Mouse (Mus musculus) embryonic facial prominence, embryonic 11.5 days (tissue): ENCODE data around the gene Btf3. TPM values are rescaled to one million over a fixed set of nuclear protein-coding genes. Genes with fewer than 3 reads are reported as not detected.

Experiments used
- ATAC-seq: fragments of 200-750 bp; cut with Nextera tagmentation; replicated peaks from 2 replicates; pipeline ENCODE4 v1.8.0; 2017; ENCODE audit warnings: low read depth; ENCODE audit not compliant: insufficient number of reproducible peaks, low FRiP score, low TSS enrichment
- DNase-seq: peaks from one replicate; pipeline ENCODE4 v3.0.0-alpha.2; 2015; ENCODE audit warnings: low spot score
- H3K27ac ChIP-seq: fragments of 300-500 bp; sonication (generic); replicated peaks from 2 replicates; pipeline ENCODE4 v1.5.1; 2014; ENCODE audit warnings: mild to moderate bottlenecking, low read depth, low read length, control low read depth
- H3K27me3 ChIP-seq: fragments of 300-500 bp; sonication (generic); 2 replicates; pipeline ENCODE4 v1.6.1; 2014; ENCODE audit warnings: mild to moderate bottlenecking, low read length, moderate library complexity, mixed read lengths; ENCODE audit not compliant: control insufficient read depth, insufficient read depth
- H3K36me3 ChIP-seq: fragments of 300-500 bp; sonication (generic); replicated peaks from 2 replicates; pipeline ENCODE4 v1.6.1; 2014; ENCODE audit warnings: low read depth, mild to moderate bottlenecking, low read length, moderate library complexity, mixed read lengths; ENCODE audit not compliant: control insufficient read depth, insufficient read depth
- H3K4me1 ChIP-seq: fragments of 300-500 bp; sonication (generic); 2 replicates; pipeline ENCODE4 v1.6.1; 2014; ENCODE audit warnings: low read length, mixed read lengths; ENCODE audit not compliant: control insufficient read depth, insufficient read depth
- H3K4me2 ChIP-seq: fragments of 300-500 bp; sonication (generic); 2 replicates; pipeline ENCODE4 v1.6.1; 2014; ENCODE audit warnings: low read depth, mild to moderate bottlenecking, control low read depth, low read length, moderate library complexity
- H3K4me3 ChIP-seq: fragments of 300-500 bp; sonication (generic); 2 replicates; pipeline ENCODE4 v1.5.1; 2014; ENCODE audit warnings: low read depth, low read length, control low read depth
- H3K9ac ChIP-seq: fragments of 300-500 bp; sonication (generic); replicated peaks from 2 replicates; pipeline ENCODE4 v1.6.1; 2014; ENCODE audit warnings: mild to moderate bottlenecking, control low read depth, low read length
- H3K9me3 ChIP-seq: fragments of 300-500 bp; sonication (generic); replicated peaks from 2 replicates; pipeline ENCODE4 v1.6.1; 2016; ENCODE audit warnings: mild to moderate bottlenecking, low read length, inconsistent platforms, mixed read lengths; ENCODE audit not compliant: control insufficient read depth
- WGBS: fragments of 180-500 bp; shearing (Covaris S2); extraction: QIAGEN DNeasy Blood & Tissue Kit; methylation state at CpG from one replicate; pipeline ENCODE4 v1.1.7; 2014; 5-methylcytosine and 5-hydroxymethylcytosine counted together
- polyA plus RNA-seq: library from polyadenylated mRNA; unstranded; fragments of >200 nt; fragmentation: Nextera tagmentation; extraction: Ambion mirVana; gene quantifications from 2 replicates; pipeline ENCODE4 v1.2.1, GENCODE M21; 2014

Btf3 gene
- polyA plus RNA-seq, 1 experiment from 2014 or later = 1,036 TPM

GRCm38 (mm10) chr13:98308004-98308403, 8.8 kb downstream of the Btf3 start:
- H3K36me3 ChIP-seq = peaks cover 2% of the 10 kb centered on the region

GRCm38 (mm10) chr13:98306852-98307475, 9.8 kb downstream of the Btf3 start:
- no peak overlapping the region for H3K4me2 ChIP-seq

More at GRCm38 (mm10) chr13:98308004-98308403, 8.8 kb downstream of the Btf3 start:
- no peak for DNase-seq
- Histone ChIP-seq H3K27ac (no peak overlapping the region), H3K9ac (no peak overlapping the region), H3K4me3 (no peak overlapping the region), H3K9me3 (no peaks in the 10 kb centered on the region), H3K27me3 (no peaks in the 10 kb centered on the region), H3K4me2 (no peak overlapping the region), H3K4me1 (no peaks in the 10 kb centered on the region)
- ATAC-seq = no peak
- 79% methylated on average over 5 of the region's 5 CpGs for WGBS

DNA sequence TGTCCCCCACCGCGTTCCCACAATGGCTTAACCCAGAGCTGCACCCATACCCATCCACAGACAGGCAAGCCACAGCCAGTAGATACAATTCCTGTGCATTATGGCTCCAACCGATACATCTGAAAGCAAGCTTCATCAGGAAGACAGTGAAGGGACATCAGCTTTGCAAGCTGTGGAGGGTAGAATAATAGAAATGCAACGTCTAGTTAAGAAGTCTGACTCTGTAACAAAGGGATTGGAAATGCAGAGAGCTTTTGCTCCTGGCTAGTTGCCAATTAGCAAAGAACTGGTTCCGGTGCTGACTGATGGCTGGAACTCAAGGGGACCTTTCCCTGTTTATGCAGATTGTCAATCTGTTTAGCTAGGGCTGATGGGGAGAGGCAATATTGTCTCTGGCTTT, 10.4 kb downstream of the Btf3 start:
- no peaks in the 10 kb centered on the region for H3K4me1 ChIP-seq
- H3K27ac ChIP-seq = no peak overlapping the region
- H3K27me3 ChIP-seq = no peaks in the 10 kb centered on the region
- H3K9ac ChIP-seq = no peak overlapping the region
- ATAC-seq (no peak), DNase-seq (no peak)
- 46% methylated on average over 5 of the region's 5 CpGs for WGBS
- H3K4me3 ChIP-seq = no peak overlapping the region
- no peaks in the 10 kb centered on the region for H3K9me3 ChIP-seq
- no peak overlapping the region for H3K4me2 ChIP-seq
- H3K36me3 ChIP-seq = peaks cover 2% of the 10 kb centered on the region

More at GRCm38 (mm10) chr13:98306852-98307475, 9.8 kb downstream of the Btf3 start:
- DNase-seq (no peak), ATAC-seq (no peak)
- H3K27me3 ChIP-seq = no peaks in the 10 kb centered on the region
- WGBS = 51% methylated on average over 14 of the region's 14 CpGs
- no peak overlapping the region for H3K27ac ChIP-seq
- peaks cover 2% of the 10 kb centered on the region for H3K36me3 ChIP-seq
- no peaks in the 10 kb centered on the region for H3K4me1 ChIP-seq
- H3K4me3 ChIP-seq = no peak overlapping the region
- H3K9me3 ChIP-seq = no peaks in the 10 kb centered on the region
- no peak overlapping the region for H3K9ac ChIP-seq

GRCm38 (mm10) chr13:98305257-98305656, 11.5 kb downstream of the Btf3 start:
- Histone ChIP-seq H3K9me3 (no peaks in the 10 kb centered on the region), H3K36me3 (no peaks in the 10 kb centered on the region; the same call in 1 of the 2 replicates), H3K4me1 (no peaks in the 10 kb centered on the region), H3K4me2 (no peak overlapping the region), H3K27ac (no peak overlapping the region), H3K27me3 (no peaks in the 10 kb centered on the region), H3K9ac (no peak overlapping the region), H3K4me3 (no peak overlapping the region)
- ATAC-seq (no peak), DNase-seq (no peak)
- 90% methylated on average over 9 of the region's 9 CpGs for WGBS

GRCm38 (mm10) chr13:98298833-98299758, 17.7 kb downstream of the Btf3 start:
- DNase-seq (peak; percentile 94), ATAC-seq (peak; percentile 60; the same call in 1 of the 2 replicates)
- Histone ChIP-seq H3K4me3 (no peak overlapping the region), H3K4me2 (no peak overlapping the region), H3K36me3 (no peaks in the 10 kb centered on the region), H3K9me3 (no peaks in the 10 kb centered on the region), H3K4me1 (no peaks in the 10 kb centered on the region), H3K9ac (peak overlapping the region; percentile 22; the same call in 1 of the 2 replicates), H3K27ac (no peak overlapping the region), H3K27me3 (no peaks in the 10 kb centered on the region)
- 56% methylated on average over 21 of the region's 21 CpGs for WGBS

- Histone ChIP-seq H3K9ac (no peak overlapping the region), H3K4me2 (no peak overlapping the region), H3K9me3 (no peaks in the 10 kb centered on the region), H3K4me3 (no peak overlapping the region), H3K27ac (no peak overlapping the region), H3K4me1 (no peaks in the 10 kb centered on the region), H3K36me3 (no peaks in the 10 kb centered on the region), H3K27me3 (no peaks in the 10 kb centered on the region)
- no peak for ATAC-seq
- WGBS = 89% methylated on average over 6 of the region's 6 CpGs
- DNase-seq = no peak
Measured at GRCm38 (mm10) chr13:98297883-98298482, 18.8 kb downstream of the Btf3 start.

- WGBS = 55% methylated on average over 5 of the region's 5 CpGs
- H3K27me3 ChIP-seq = no peaks in the 10 kb centered on the region
- no peaks in the 10 kb centered on the region for H3K36me3 ChIP-seq
- H3K9me3 ChIP-seq = no peaks in the 10 kb centered on the region
- ATAC-seq (no peak), DNase-seq (peak; percentile 32)
- H3K4me3 ChIP-seq = no peak overlapping the region
- H3K9ac ChIP-seq = no peak overlapping the region
- H3K4me1 ChIP-seq = no peaks in the 10 kb centered on the region
- H3K27ac ChIP-seq = no peak overlapping the region
- H3K4me2 ChIP-seq = no peak overlapping the region
Measured at GRCm38 (mm10) chr13:98296072-98296471, 20.7 kb downstream of the Btf3 start.
